Mouse (Mus musculus): Measurements from ENCODE around the gene Sema3f.
A peak's percentile ranks its signal among the peaks of the same experiment; 100 is the strongest.

Gene Sema3f

GRCm38 (mm10) chr9:107714221-107714952 lies 4.1 kb upstream of the Sema3f start:
- peak; percentile 89 for DNase-seq (ENCODE audit: low spot score)

DNA sequence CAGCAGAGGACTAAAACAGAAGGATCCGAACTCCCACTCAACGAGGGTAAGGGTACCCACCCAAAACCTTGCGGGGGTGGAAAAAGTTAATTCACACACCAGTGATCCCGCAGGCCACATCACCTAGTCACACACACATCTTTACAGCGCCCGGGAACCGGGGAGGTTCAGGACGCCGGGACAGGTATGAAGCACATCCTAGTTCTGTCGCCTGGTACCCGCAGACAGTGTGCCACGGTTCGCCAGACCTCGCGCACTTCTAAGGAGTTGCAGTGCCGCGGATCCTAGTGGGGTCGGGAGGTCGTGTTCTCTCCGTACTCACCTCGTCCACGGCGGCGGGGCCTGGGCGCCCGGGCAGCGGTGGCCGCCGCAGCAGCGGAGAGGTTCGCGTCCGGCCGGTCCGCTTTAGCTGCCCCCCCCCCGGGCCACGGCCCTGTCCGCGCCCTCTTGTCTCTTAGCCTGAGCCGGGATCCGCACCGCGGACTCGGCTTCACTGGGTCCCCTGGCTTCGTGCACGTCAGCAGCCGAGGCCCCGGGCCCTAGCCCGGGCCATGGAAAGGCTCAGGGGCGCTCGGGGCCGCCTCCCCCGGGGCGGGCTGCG lies 1.1 kb downstream of the Sema3f start:
- no peak for DNase-seq (ENCODE audit: low spot score)

DNA sequence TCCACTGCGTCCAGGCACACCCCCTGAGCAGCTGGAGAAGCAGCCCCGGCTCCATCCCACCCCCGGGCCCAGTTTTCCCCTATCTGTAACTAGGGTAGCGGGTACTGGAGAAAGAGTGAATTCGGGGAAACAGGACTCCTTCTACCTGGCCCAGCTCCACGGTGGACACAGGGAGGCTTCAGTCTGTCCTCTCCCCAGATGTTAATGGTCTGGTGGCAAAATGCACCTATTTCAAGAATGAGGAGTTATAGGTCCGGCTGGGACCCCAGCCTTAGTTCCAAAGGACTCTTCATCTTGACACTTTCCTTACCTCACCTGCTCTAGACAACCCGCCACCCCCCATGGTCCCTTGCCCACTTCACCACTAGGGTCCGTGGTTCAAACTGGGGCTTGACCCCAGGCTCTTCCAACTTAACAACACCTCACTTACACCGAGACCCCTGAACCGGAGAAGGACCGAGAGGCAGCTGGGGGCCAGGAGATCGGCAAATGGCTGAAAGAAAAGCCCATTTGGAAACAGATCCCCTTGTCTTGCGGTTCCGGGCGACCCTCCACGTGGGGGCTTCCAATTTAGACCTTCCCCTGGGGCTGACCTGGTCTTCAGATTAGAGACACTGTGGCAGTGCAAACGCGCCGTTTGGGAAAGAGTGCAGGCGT lies 1.7 kb downstream of the Sema3f start:
- DNase-seq (ENCODE audit: low spot score), result no peak

GRCm38 (mm10) chr9:107707701-107708438 lies 2.4 kb downstream of the Sema3f start:
- peak; percentile 57 for DNase-seq (ENCODE audit: low spot score)

- peak; percentile 89 for DNase-seq (ENCODE audit: low spot score)
Observed at GRCm38 (mm10) chr9:107706781-107707211, 3.5 kb downstream of the Sema3f start.

DNA sequence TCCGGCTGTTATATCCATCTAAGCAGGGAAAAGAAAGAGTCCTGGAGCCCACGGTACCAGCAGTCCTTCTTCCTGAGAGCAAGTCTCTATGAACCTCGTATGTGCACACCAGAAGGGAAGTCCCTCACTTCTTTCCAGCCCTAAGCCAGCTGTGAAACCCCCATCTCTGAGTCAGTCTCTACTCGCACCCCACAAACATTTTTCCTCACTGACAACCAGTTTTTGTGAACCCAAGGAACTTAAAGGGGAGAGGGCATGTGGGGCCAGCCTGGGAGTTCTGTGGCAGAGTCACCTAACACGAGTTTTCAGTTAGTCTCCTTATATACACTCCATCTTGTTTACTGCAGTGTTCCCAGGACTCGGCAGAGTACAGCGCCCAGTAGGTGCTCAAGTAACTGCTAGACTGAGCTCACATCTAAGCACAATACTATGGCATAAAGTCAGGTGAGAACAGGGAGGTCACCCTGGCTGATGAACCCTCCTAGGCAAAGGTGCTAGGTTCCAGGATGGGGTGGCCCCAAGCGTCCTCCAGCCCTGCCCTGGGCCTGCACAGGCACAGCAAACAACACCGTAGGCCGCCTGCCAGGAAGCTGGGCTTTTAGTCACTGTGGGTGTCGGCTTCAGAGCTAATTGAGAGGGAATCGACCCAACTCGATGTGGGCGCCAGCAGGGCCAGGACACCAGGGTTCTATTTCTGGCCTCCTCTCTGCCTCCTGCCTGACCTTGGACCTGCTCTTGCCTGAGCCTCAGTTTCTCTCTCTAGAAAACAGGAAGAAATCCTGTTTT lies 6.7 kb downstream of the Sema3f start:
- peak; percentile 80 for DNase-seq (ENCODE audit: low spot score)

DNA sequence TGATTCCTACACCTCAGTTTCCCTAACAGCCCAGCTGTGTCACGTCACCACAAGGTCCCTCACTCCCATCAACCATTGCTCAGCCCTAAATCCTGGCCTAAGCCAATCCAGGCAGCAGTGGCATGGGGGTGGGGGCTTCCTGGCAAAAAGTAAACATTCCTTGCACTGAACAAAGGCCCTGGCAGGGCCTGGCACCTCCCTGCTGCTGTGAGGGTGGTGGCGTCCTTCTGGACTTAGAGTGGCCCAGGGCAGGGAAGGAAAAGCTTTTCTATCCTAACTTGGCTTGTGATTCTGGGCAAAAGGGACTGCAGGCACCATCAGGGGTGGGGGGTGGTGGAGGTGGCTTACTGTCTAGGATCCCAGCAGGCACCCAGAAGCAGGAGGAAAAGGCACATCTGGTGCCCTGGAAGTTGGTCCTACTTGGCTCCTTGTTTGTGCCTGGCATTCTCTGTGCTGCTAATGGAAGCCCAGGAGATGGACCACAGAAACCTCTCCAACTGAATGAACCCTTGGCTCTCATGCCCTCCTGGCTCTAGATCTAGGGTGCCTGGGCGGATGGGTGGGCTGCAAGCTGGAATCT lies 7.6 kb downstream of the Sema3f start:
- no peak for DNase-seq (ENCODE audit: low spot score)

GRCm38 (mm10) chr9:107701594-107701993 lies 8.7 kb downstream of the Sema3f start:
- DNase-seq (ENCODE audit: low spot score), result peak; percentile 94

DNA sequence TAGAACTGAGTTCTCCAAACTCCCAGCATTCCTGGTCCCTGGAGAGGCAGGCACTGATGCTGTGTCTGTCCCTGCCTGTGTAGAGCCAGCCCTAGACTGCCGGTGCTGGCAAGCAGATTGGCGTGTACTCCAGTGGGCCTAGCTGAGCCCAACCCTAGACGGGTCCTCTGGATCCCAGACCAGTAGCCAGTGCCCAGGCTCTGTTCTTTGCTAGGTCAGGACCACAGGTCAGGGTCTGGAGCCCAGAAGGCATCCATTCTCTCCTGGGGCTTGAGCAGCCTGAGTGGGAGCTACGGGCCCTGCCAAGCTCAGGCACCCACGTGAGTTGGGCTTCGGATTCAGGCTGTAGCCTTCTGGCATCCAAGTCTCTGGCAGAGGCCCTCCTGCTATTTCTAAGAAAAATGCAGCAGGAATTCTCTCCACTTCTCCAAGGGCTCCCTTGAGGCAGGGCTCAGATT lies 10.1 kb downstream of the Sema3f start:
- DNase-seq (ENCODE audit: low spot score), result no peak

DNA sequence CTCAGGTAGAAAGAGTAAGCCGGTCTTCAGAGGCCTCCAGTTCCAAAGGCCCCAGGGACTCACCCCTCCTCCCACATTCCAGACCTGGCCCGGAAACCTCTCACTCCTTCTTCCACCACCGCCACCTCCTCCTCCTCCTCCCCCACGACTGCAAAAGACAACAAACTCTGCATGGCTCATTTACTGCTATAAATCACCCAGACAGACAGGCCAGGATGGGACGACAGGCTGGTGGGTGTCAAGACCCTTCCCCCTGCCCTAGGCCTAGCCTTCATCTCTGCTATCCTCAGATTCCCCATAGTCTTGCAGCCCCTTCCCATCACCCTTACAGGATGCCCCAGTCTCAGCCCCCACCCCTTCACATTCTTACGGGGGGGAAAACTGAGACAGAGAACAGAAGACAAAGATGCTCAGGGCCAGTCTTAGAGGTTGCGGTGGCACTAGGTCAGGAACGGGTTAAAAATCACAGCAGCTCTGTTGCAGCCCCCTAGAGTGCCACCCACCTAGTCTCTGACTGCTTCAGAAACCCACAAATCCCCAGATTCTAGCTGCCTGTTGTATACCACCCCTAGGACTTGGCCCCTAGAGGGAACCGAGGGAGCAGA lies 10.8 kb downstream of the Sema3f start:
- no peak for DNase-seq (ENCODE audit: low spot score)

DNA sequence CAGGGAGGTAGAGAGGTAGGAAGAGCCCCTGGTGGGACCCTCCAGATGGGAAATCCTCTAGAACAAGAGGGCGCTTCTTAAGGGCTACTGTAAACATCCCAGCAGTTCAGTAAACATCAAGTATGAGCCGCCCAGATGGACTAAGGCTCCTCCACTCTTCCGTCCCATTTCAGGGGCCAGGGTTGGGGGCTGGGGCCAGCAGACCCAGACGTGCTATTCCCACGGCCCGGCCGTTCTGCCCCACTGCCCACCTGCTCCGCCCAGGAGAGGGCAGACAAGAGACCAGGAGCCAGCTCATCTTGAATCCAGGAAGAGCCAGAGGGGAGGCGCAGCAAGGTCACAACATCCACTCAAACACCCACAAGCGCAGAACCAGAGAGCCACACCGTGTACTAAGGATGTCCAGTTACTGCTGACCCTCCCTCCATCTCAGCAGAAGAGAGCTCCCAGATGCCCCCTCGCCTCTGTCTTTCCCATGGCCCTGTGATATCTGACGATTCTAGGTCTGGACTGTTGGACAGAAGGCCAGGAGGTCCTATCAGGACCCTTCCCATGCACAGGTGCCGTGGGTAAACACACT lies 11.6 kb downstream of the Sema3f start:
- DNase-seq (ENCODE audit: low spot score), result no peak

- no peak for DNase-seq (ENCODE audit: low spot score)
Observed at GRCm38 (mm10) chr9:107697811-107698521, 12.3 kb downstream of the Sema3f start.

- DNase-seq (ENCODE audit: low spot score), result no peak
Observed at GRCm38 (mm10) chr9:107696845-107697610, 13.2 kb downstream of the Sema3f start.

- no peak for DNase-seq (ENCODE audit: low spot score)
Observed at GRCm38 (mm10) chr9:107696106-107696479, 14.2 kb downstream of the Sema3f start.

DNA sequence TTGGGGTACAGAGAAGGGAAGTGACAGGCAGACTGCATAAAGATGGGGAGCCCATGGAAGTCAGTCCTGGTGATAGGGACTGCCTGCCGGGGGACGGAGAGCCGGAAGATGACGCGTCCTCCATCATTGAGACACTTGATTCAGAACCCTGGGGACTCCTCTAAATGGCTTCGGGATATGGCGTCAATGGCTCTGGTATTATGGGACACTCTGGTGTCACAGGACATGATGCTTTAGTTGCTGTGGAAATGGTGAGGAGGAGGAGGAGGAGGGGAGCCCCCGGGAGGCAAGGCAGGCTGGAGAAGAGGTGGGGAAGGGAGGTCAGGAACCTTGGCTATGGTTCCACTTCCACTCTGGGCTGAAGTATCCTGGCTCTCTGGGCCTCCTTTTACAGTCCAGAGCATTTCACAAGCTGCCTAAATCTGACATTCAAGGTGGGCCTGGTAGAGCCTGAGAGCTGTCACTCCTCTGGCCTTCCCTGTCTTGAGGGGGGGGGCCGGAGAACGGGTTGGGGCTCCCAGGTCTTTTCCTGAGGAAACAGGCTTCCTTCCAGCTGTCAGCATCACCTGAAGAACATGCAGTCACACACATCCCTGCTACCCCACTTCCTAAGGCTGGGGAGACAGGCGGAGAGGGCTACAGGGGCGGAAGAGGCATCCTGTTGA lies 14.7 kb downstream of the Sema3f start:
- DNase-seq (ENCODE audit: low spot score), result no peak

- DNase-seq (ENCODE audit: low spot score), result no peak
Observed at GRCm38 (mm10) chr9:107694627-107695026, 15.6 kb downstream of the Sema3f start.

- DNase-seq (ENCODE audit: low spot score), result no peak
Observed at GRCm38 (mm10) chr9:107693433-107693987, 16.8 kb downstream of the Sema3f start.

DNA sequence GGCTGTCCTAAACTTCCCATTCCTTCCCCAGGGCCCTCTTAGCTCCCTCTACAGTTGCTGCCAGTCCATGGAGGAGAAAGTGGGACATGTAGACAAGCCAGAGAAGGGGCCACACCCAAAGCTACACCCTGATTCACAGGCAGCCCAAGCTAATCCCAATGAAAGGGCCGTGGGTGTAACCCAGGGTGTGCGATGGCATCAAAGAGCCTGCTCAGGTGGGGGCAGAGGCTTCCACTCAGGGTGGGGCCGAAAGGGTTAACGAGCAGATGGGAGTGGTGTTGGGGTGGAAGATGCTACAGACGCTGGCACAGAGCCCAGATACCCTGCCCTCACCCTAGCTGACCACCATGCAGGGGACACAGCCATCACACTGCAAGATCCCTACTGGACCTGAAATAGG lies 17.5 kb downstream of the Sema3f start:
- DNase-seq (ENCODE audit: low spot score), result no peak

Measured in urinary bladder, postnatal 14 days (tissue).